Mouse (Mus musculus) hindbrain, embryonic 14.5 days (tissue): ENCODE data around the gene Pip4k2b. TPM values are rescaled to one million over a fixed set of nuclear protein-coding genes. Genes with fewer than 3 reads are reported as not detected.
"Not testable (repeated sequence)": the region's sequence is repeated elsewhere in the genome, so short reads cannot be mapped to it uniquely, and the experiment has no call there.

Source experiments
- ATAC-seq: fragments of 200-750 bp; cut with Nextera tagmentation; 2 replicates; pipeline ENCODE4 v1.8.0; 2017; ENCODE audit warnings: moderate number of reproducible peaks, mild to moderate bottlenecking, moderate TSS enrichment, moderate library complexity; ENCODE audit not compliant: low FRiP score
- DNase-seq: peaks from one replicate; pipeline ENCODE4 v3.0.0-alpha.2; 2015; ENCODE audit warnings: low spot score
- H3K27ac ChIP-seq: fragments of 300-500 bp; sonication (generic); 2 replicates; pipeline ENCODE4 v1.5.1; 2014; ENCODE audit warnings: mild to moderate bottlenecking, moderate library complexity
- H3K27me3 ChIP-seq: fragments of 300-500 bp; sonication (generic); 2 replicates; pipeline ENCODE4 v1.6.1; 2014; ENCODE audit warnings: mild to moderate bottlenecking, low read length, mixed read lengths; ENCODE audit not compliant: control insufficient read depth, insufficient read depth
- H3K36me3 ChIP-seq: fragments of 300-500 bp; sonication (generic); replicated peaks from 2 replicates; pipeline ENCODE4 v1.6.1; 2014; ENCODE audit not compliant: control insufficient read depth, insufficient read depth
- H3K4me1 ChIP-seq: fragments of 300-500 bp; sonication (generic); replicated peaks from 2 replicates; pipeline ENCODE4 v1.6.1; 2014; ENCODE audit warnings: antibody characterized with exemption, low read length, mixed read lengths; ENCODE audit not compliant: control insufficient read depth, insufficient read depth
- H3K4me2 ChIP-seq: fragments of 300-500 bp; sonication (generic); replicated peaks from 2 replicates; pipeline ENCODE4 v1.6.1; 2014; ENCODE audit warnings: mild to moderate bottlenecking, moderate library complexity
- H3K4me3 ChIP-seq: fragments of 300-500 bp; sonication (generic); replicated peaks from 2 replicates; pipeline ENCODE4 v1.5.1; 2014; ENCODE audit warnings: mild to moderate bottlenecking, low read length
- H3K9ac ChIP-seq: fragments of 300-500 bp; sonication (generic); 2 replicates; pipeline ENCODE4 v1.6.1; 2014
- H3K9me3 ChIP-seq: fragments of 300-500 bp; sonication (generic); 2 replicates; pipeline ENCODE4 v1.6.1; 2016; ENCODE audit warnings: low read length; ENCODE audit not compliant: control insufficient read depth
- WGBS: fragments of 180-500 bp; shearing (Covaris S2); extraction: QIAGEN DNeasy Blood & Tissue Kit; methylation state at CpG from one replicate; pipeline ENCODE4 v1.1.7; 2014; 5-methylcytosine and 5-hydroxymethylcytosine counted together
- polyA plus RNA-seq: library from polyadenylated mRNA; unstranded; fragments of >200 nt; fragmentation: Nextera tagmentation; extraction: Ambion mirVana; gene quantifications from 2 replicates; pipeline ENCODE4 v1.2.1, GENCODE M21; 2014

Pip4k2b gene
- 5.2 and 5.9 TPM in 2 replicates for polyA plus RNA-seq

DNA sequence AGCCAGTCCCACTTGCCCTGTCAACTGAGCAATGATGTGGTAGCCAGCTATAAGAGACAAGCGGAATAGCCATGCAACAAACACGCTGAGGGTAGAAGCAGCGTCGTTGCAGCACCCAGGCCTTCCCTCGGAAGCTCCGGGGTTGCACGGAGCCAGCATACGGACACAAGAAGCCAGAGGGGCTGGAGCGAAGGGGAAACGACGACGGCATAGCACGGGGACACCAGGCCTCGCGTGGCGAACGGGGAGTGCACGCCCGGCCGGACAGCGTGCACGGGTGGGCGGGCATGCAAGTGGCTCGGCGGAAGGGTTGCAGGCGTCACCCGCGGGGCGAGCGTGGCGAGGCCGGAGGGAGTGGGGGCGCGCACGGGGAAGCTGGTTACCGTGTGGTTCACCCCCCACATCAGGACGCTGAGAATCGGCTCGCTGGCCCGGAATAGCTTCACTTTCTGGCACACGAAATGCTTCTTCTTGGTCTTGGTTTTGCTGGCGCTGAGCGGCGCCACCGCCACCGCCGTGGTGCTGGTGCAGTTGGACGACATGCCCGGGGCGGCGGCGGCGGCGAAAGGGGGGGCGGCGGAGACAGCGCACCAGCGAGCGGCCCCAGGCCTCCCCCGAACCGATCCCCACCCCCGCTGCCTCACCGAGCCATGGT is at the start of gene Pip4k2b:
Pip4k2b (minus strand) TSS at position 642 of the 655 bp plus-strand sequence.
- peak; percentile 46 for ATAC-seq
- under 1% methylated on average over 51 of the region's 63 CpGs for WGBS
- peaks cover 32% of the 10 kb centered on the region for H3K4me1 ChIP-seq

DNA sequence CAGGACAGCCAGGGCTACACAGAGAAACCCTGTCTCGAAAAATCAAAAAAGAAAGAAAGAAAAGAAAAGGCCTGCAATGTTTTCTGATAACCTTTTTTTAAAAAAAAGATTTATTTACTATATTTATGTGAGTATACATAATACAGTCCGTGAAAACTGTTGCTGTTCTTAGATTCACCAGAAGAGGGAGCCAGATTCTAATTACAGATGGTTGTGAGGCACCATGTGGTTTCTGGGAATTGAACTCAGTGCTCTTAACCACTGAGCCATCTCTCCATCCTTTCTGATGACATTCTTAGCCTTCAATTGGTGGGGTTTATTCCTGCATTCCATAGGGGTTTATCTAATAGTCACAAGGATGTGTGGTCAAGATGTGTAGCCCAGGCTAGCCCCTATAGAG is 48.7 kb upstream of the Pip4k2b start:
- whole genome bisulfite sequencing = 9% methylated on average over 2 of the region's 2 CpGs
- no peak overlapping the region for H3K9ac ChIP-seq
- H3K36me3 ChIP-seq = no peaks in the 10 kb centered on the region
- no peaks in the 10 kb centered on the region for H3K27me3 ChIP-seq
- no peak for ATAC-seq
- H3K27ac ChIP-seq = no peak overlapping the region
- H3K4me2 ChIP-seq = no peak overlapping the region
- peak; percentile 73 for DNase-seq
- no peak overlapping the region for H3K4me3 ChIP-seq
- 0 out of 2 replicates have a peak, but pooled peaks cover 1% of the 10 kb centered on the region for H3K4me1 ChIP-seq
- H3K9me3 ChIP-seq = no peaks in the 10 kb centered on the region

More for the DNA sequence above, at the start of gene Pip4k2b:
- no peaks in the 10 kb centered on the region for H3K9me3 ChIP-seq
- no peaks in the 10 kb centered on the region for H3K27me3 ChIP-seq
- DNase-seq = no peak
- H3K4me3 ChIP-seq = peak within 1 kb of the TSS; percentile 83
- H3K27ac ChIP-seq = peak within 1 kb of the TSS; percentile 97
- peak within 1 kb of the TSS; percentile 75 for H3K9ac ChIP-seq
- H3K4me2 ChIP-seq = peak within 1 kb of the TSS; percentile 78
- peaks cover 35% of the 10 kb centered on the region for H3K36me3 ChIP-seq

DNA sequence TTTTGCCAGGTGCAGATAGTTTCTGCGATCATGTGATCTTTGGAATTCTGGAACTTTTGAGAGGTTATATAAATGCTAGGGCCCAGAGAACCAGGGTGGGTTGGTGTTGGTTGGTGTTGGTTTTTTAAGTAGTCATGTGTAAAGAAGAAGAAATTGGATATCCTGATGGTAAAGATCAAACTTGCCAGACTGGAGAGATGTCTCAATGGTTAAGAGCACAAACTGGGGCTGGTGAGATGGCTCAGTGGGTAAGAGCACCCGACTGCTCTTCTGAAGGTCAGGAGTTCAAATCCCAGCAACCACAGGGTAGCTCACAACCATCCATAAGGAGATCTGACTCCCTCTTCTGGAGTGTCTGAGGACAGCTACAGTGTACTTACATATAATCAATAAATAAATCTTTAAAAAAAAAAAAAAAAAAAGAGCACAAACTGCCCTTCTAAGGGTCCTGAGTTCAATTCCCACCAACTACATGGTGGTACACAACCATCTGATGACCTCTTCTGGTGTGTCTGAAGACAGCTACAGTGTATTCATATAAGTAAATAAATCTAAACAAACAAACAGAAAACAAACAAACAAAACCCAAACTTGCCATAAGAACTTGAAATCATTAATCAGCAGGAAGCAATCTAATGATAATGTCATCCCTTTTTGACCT is 46.4 kb upstream of the Pip4k2b start:
- not testable (repeated sequence) for H3K27ac ChIP-seq, H3K9ac ChIP-seq, H3K4me1 ChIP-seq, H3K36me3 ChIP-seq, H3K27me3 ChIP-seq, DNase-seq, H3K9me3 ChIP-seq, H3K4me3 ChIP-seq, ATAC-seq, H3K4me2 ChIP-seq
- 87% methylated on average over 2 of the region's 2 CpGs for WGBS

DNA sequence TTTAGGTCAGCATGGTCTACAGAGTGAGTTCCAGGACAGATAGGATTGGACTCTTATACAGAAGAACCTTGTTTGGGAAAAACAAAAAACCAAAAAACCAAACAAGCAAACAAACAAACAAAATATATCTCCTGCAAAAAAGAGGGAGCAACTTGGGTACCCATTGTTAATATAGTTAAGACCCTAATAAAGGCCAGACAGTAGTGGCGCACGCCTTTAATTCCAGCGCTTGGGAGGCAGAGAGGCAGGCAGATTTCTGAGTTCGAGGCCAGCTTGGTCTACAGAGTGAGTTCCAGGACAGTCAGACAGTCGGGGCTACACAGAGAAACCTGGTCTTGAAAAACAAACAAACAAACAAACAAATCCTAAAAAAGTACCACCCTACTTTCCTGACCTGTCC is 45.2 kb upstream of the Pip4k2b start:
- Histone ChIP-seq H3K9me3 (no peaks in the 10 kb centered on the region), H3K4me2 (no peak overlapping the region), H3K9ac (no peak overlapping the region), H3K27me3 (no peaks in the 10 kb centered on the region), H3K4me1 (no peaks in the 10 kb centered on the region), H3K4me3 (no peak overlapping the region), H3K27ac (no peak overlapping the region), H3K36me3 (no peaks in the 10 kb centered on the region)
- WGBS = 89% methylated on average over 5 of the region's 5 CpGs
- ATAC-seq (no peak), DNase-seq (no peak)

DNA sequence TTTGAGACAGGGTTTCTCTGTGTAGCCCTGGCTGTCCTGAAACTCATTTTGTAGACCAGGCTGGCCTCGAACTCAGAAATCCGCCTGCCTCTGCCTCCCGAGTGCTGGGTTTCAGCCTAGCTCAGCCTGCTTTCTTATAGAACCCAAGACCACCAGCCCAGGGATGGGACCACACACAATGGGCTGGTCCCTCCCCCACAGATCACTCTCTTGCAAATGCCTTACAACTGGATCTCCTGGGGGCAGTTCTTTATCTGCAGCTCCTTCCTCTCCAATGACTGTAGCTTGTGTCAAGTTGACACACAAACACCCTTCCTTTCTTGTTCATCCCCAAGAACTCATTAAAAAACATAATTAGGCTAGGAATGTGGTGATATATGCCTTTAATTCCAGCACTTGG is 43.5 kb upstream of the Pip4k2b start:
- H3K27me3 ChIP-seq = no peaks in the 10 kb centered on the region
- ATAC-seq (no peak), DNase-seq (no peak)
- 85% methylated on average over 3 of the region's 3 CpGs for WGBS
- no peaks in the 10 kb centered on the region for H3K9me3 ChIP-seq
- H3K4me2 ChIP-seq = no peak overlapping the region
- H3K4me3 ChIP-seq = no peak overlapping the region
- H3K9ac ChIP-seq = no peak overlapping the region
- H3K27ac ChIP-seq = no peak overlapping the region
- no peaks in the 10 kb centered on the region for H3K36me3 ChIP-seq
- H3K4me1 ChIP-seq = 0 out of 2 replicates have a peak, but pooled peaks cover 2% of the 10 kb centered on the region

DNA sequence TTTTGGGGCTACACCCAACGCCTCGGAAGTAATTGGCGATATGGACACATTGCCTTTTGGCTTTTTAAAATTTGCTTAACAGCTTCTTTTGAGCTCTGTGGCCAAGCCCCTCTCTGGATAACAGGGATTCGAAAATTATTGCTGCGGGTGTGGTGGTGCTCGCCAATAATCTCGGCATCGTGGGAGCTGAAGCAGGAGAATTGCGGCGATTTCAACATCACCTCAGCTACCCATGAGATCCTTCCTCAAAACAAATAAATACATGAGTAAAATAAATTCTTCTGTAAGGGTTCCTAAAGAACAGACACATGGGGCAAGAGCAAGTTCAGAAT is 38.0 kb upstream of the Pip4k2b start:
- H3K27ac ChIP-seq = peak overlapping the region; percentile 95
- H3K9ac ChIP-seq = peak overlapping the region; percentile 78
- H3K4me3 ChIP-seq = peak overlapping the region; percentile 92
- peaks cover 35% of the 10 kb centered on the region for H3K36me3 ChIP-seq
- no peaks in the 10 kb centered on the region for H3K9me3 ChIP-seq
- DNase-seq (no peak), ATAC-seq (peak; percentile 29; the same call in 1 of the 2 replicates)
- H3K4me1 ChIP-seq = peaks cover 19% of the 10 kb centered on the region; the same call in 1 of the 2 replicates
- H3K27me3 ChIP-seq = no peaks in the 10 kb centered on the region
- H3K4me2 ChIP-seq = peak overlapping the region; percentile 62
- 0% methylated on average over 10 of the region's 10 CpGs for WGBS

DNA sequence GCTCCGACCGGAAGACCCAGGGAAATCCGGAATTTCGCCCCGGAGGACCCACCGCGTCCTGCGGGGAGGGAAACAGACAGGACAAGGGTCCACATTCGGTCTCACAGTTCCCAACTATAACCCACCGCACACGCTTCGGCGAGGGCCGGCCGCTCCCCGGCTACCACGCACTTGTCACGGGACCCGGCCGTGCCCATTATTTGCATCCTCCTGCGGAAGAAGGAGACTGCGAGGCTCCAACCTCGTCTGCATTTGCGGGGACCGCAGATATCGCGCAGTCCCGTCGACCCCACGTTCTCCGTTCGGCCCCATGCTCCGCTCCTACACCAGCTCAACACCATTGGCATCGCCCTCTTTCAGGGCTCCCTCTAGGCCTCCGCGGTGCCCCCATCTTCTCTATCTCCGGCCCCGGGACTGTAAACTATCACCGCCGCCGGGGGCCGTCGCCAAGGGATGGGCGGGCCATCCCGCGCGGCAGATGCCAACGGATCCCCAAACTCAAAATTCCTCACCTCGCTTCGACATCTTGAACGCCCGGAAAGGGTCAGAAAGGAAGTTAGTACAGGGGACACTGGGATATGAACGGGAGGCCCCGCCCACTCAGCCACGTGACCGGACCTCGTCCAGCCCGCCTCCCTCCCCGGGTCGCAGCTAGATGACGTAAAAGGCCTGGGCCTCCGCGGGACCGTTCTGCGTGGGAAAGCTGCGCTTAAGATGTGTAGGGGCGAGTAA is 37.5 kb upstream of the Pip4k2b start, which contains the start of gene Rpl23:
Rpl23 (minus strand) TSS at position 606 of the 732 bp plus-strand sequence.
- DNase-seq (peak; percentile 100), ATAC-seq (peak; percentile 94)
- peak within 1 kb of the TSS; percentile 95 for H3K27ac ChIP-seq
- 0% methylated on average over 67 of the region's 67 CpGs for WGBS
- peak within 1 kb of the TSS; percentile 92 for H3K4me3 ChIP-seq
- H3K9ac ChIP-seq = peak within 1 kb of the TSS; percentile 98
- H3K27me3 ChIP-seq = no peaks in the 10 kb centered on the region
- peaks cover 41% of the 10 kb centered on the region for H3K36me3 ChIP-seq
- peaks cover 19% of the 10 kb centered on the region; the same call in 1 of the 2 replicates for H3K4me1 ChIP-seq
- H3K9me3 ChIP-seq = no peaks in the 10 kb centered on the region
- peak within 1 kb of the TSS; percentile 86 for H3K4me2 ChIP-seq

DNA sequence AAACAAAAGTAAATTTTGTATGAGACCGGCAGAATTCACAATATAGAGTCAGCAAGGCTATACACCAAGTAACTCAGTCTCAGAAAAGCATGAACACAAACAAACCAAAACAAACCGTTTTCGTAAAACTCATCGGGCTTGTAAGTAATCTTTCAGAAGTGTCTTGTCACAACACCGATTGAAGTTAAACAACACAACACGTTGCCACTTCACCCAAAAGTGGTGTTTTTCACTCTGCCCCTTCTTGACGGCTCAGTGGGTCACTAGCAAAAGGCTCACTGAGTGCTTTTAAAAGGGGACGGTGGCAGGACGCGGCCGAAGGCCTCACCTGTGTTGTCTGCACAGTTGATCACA is 37.0 kb upstream of the Pip4k2b start:
- no peaks in the 10 kb centered on the region for H3K9me3 ChIP-seq
- H3K4me3 ChIP-seq = peak overlapping the region; percentile 92
- 3% methylated on average over 11 of the region's 11 CpGs for WGBS
- ATAC-seq (no peak), DNase-seq (no peak)
- peak overlapping the region; percentile 86 for H3K4me2 ChIP-seq
- H3K36me3 ChIP-seq = peaks cover 46% of the 10 kb centered on the region
- peak overlapping the region; percentile 95 for H3K27ac ChIP-seq
- peaks cover 19% of the 10 kb centered on the region; the same call in 1 of the 2 replicates for H3K4me1 ChIP-seq
- no peaks in the 10 kb centered on the region for H3K27me3 ChIP-seq
- H3K9ac ChIP-seq = peak overlapping the region; percentile 98
